Mouse (Mus musculus): ENCODE measurements around the gene Trappc4. TPM values are rescaled to one million over a fixed set of nuclear protein-coding genes. Genes with fewer than 3 reads are reported as not detected.
"Not testable (repeated sequence)": the region's sequence is repeated elsewhere in the genome, so short reads cannot be mapped to it uniquely, and the experiment has no call there.

Gene Trappc4
- polyA plus RNA-seq, 1 experiment from 2014 or later, result 122 TPM

DNA sequence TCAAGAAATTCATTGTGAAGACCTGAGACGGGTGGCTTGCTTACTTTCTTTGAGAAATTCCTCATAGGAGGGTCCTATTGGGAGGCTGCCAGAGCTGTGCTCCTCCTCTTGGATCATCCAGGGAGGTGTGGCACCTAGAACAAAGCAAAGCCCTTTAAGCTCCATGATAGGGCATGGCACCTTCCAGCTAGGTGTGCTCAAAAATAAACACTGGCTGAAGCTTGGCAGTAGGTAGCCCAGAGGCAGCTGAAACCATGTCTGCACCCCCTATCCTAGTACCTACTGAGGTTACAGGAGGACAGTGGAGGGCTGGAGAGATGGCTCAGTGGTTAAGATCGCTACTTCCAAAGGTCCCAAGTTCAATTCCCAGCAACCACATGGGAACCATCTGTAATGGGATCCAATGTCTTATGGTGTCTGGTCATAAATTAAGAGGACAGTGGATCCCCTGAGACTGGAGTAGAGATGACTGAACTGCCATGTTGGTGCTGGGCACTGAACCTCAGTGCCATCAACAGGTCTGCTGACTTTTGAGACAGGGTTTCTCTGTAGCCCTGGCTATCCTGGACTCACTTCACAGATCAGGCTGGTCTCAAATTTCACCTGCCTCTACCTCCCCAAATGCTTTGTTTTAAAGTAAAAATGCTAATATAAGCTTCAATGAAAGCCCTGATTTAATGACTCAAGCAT is 3.4 kb upstream of the Trappc4 start:
- Histone ChIP-seq H3K27ac (ENCODE audit: low read length) (no peak overlapping the region), H3K4me1 (ENCODE audit: control insufficient read depth, insufficient read depth, low read length) (peaks cover 7% of the 10 kb centered on the region; the same call in 1 of the 2 replicates), H3K4me3 (ENCODE audit: low read length) (no peak overlapping the region), H3K9me3 (ENCODE audit: control insufficient read depth, low read length) (no peaks in the 10 kb centered on the region), H3K27me3 (replicated peaks; ENCODE audit: control insufficient read depth, insufficient read depth, low read length) (no peaks in the 10 kb centered on the region), H3K36me3 (ENCODE audit: control insufficient read depth, insufficient read depth, low read length) (peaks cover 21% of the 10 kb centered on the region), H3K4me2 (ENCODE audit: low read depth, low read length) (no peak overlapping the region), H3K9ac (ENCODE audit: low read depth, low read length) (no peak overlapping the region)
- 81% methylated on average over 2 of the region's 2 CpGs for WGBS
- ATAC-seq, result no peak

DNA sequence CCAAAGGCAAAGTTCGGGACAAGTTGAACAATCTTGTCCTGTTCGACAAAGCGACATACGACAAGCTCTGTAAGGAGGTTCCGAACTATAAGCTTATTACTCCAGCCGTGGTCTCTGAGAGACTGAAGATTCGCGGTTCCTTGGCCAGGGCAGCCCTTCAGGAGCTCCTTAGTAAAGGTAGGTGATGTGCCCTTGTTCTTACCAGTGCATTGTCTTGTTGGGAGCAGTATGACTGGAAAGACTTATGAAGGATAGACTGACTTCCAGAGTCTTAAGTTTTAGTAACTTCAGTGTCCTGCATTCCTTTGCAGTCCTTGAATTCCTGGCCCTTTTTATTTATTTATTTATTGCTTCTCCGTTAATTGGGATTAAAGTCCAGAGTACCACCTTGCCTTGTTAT is 1.3 kb upstream of the Trappc4 start:
- peak overlapping the region; percentile 76 for H3K4me3 ChIP-seq (ENCODE audit: low read length)
- not testable (repeated sequence) for H3K27ac ChIP-seq (ENCODE audit: low read length); H3K4me1 ChIP-seq (ENCODE audit: control insufficient read depth, insufficient read depth, low read length); ATAC-seq; H3K27me3 ChIP-seq (replicated peaks; ENCODE audit: control insufficient read depth, insufficient read depth, low read length); H3K9me3 ChIP-seq (ENCODE audit: control insufficient read depth, low read length)
- peak overlapping the region; percentile 63 for H3K4me2 ChIP-seq (ENCODE audit: low read depth, low read length)
- WGBS, result 76% methylated on average over 9 of the region's 9 CpGs
- H3K36me3 ChIP-seq (ENCODE audit: control insufficient read depth, insufficient read depth, low read length), result peaks cover 25% of the 10 kb centered on the region
- H3K9ac ChIP-seq (ENCODE audit: low read depth, low read length), result peak overlapping the region; percentile 87

DNA sequence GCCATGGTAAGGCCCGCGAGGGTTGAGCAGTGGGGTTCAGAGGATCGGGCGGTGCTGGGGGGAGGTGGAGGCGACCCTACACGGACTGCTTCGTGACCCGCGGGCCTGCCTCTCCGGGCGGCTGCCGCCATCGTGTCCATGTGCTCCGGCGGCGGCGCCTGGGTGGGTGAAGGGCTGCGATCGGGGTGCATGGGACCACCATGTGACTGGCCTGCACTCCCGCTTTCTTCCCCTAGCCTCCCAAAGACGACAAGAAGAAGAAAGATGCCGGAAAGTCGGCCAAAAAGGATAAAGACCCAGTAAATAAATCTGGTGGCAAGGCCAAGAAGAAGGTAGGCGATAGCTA is 325 bp upstream of the Trappc4 start:
- Histone ChIP-seq H3K36me3 (ENCODE audit: control insufficient read depth, insufficient read depth, low read length) (peaks cover 18% of the 10 kb centered on the region), H3K27ac (ENCODE audit: low read length) (peak overlapping the region; percentile 96), H3K4me1 (ENCODE audit: control insufficient read depth, insufficient read depth, low read length) (peaks cover 9% of the 10 kb centered on the region; the same call in 1 of the 2 replicates), H3K4me2 (ENCODE audit: low read depth, low read length) (peak overlapping the region; percentile 63), H3K9ac (ENCODE audit: low read depth, low read length) (peak overlapping the region; percentile 87), H3K4me3 (ENCODE audit: low read length) (peak overlapping the region; percentile 76), H3K9me3 (ENCODE audit: control insufficient read depth, low read length) (no peaks in the 10 kb centered on the region), H3K27me3 (replicated peaks; ENCODE audit: control insufficient read depth, insufficient read depth, low read length) (no peaks in the 10 kb centered on the region)
- no peak for ATAC-seq
- 0% methylated on average over 24 of the region's 24 CpGs for WGBS

DNA sequence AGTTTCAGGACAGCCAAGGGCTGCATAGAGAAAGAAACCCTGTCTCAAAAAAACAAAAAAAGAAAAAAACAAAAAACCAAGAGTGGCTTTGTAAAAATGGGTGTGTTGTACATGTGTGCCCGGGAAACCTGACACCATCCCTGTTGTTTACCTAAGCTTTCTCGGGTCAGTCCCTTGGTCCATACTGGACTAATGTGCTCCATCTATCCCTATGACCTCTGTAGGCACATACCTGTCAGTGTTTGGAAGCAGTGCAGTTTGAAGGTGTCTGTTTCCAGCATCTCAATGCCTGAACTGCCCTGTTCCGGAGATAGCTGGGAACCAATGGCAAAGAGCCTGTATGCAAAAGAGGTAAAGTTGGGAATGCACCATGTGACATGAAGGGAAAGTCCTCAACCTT is 2.4 kb downstream of the Trappc4 start:
- Histone ChIP-seq H3K36me3 (ENCODE audit: control insufficient read depth, insufficient read depth, low read length) (peaks cover 4% of the 10 kb centered on the region; the same call in 1 of the 2 replicates), H3K9me3 (ENCODE audit: control insufficient read depth, low read length) (no peaks in the 10 kb centered on the region), H3K27me3 (replicated peaks; ENCODE audit: control insufficient read depth, insufficient read depth, low read length) (no peaks in the 10 kb centered on the region), H3K27ac (ENCODE audit: low read length) (no peak overlapping the region), H3K4me2 (ENCODE audit: low read depth, low read length) (no peak overlapping the region), H3K4me1 (ENCODE audit: control insufficient read depth, insufficient read depth, low read length) (peaks cover 13% of the 10 kb centered on the region; the same call in 1 of the 2 replicates), H3K4me3 (ENCODE audit: low read length) (no peak overlapping the region), H3K9ac (ENCODE audit: low read depth, low read length) (no peak overlapping the region)
- no peak for ATAC-seq
- WGBS, result 60% methylated on average over 3 of the region's 3 CpGs

DNA sequence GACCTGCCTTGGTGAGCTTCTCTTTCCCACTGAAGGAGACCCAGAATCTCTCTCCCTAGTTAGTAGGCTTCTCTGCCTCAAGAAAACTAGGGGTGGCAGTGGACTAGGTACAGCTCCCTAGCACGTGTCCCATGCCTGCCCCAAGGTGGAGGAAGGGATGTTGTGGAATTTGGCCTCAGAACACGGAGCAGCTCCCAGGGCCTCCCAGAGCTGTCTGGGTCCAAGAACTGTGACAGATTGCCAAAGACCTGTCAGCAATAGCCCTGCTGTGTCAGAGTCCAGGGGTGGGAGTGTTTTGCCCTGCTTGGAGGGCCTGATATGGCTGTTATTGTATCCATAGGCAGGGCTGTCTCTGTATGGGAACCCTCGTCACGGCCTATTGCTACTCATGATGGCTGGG is 6.3 kb downstream of the Trappc4 start:
- 0 out of 2 replicates have a peak overlapping the region, but pooled peaks have one; percentile 7 for H3K9ac ChIP-seq (ENCODE audit: low read depth, low read length)
- no peak overlapping the region for H3K4me2 ChIP-seq (ENCODE audit: low read depth, low read length)
- WGBS, result 63% methylated on average over 4 of the region's 4 CpGs
- no peak overlapping the region for H3K4me3 ChIP-seq (ENCODE audit: low read length)
- ATAC-seq, result peak; percentile 4; the same call in 1 of the 2 replicates
- no peaks in the 10 kb centered on the region for H3K27me3 ChIP-seq (replicated peaks; ENCODE audit: control insufficient read depth, insufficient read depth, low read length)
- peak overlapping the region; percentile 81 for H3K27ac ChIP-seq (ENCODE audit: low read length)
- H3K4me1 ChIP-seq (ENCODE audit: control insufficient read depth, insufficient read depth, low read length), result peaks cover 17% of the 10 kb centered on the region
- peaks cover 4% of the 10 kb centered on the region; the same call in 1 of the 2 replicates for H3K36me3 ChIP-seq (ENCODE audit: control insufficient read depth, insufficient read depth, low read length)
- no peaks in the 10 kb centered on the region for H3K9me3 ChIP-seq (ENCODE audit: control insufficient read depth, low read length)

DNA sequence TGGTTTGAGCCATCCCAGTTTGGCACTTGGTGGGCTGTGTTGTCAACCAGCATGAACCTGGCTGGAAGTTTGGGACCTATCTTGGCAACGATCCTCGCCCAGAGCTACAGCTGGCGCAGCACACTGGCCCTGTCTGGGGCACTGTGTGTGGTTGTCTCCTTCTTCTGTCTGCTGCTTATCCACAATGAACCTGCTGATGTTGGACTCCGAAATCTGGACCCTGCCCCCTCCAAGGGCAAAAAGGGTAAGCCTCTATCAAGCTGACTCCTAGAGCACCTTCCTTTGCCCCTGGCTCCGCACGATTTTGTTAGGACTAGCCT is 7.6 kb downstream of the Trappc4 start:
- WGBS, result 89% methylated on average over 6 of the region's 6 CpGs
- peak overlapping the region; percentile 85; the same call in 1 of the 2 replicates for H3K4me3 ChIP-seq (ENCODE audit: low read length)
- no peak for ATAC-seq
- H3K36me3 ChIP-seq (ENCODE audit: control insufficient read depth, insufficient read depth, low read length), result peaks cover 4% of the 10 kb centered on the region; the same call in 1 of the 2 replicates
- no peak overlapping the region for H3K27ac ChIP-seq (ENCODE audit: low read length)
- peak overlapping the region; percentile 89; the same call in 1 of the 2 replicates for H3K9ac ChIP-seq (ENCODE audit: low read depth, low read length)
- peak overlapping the region; percentile 84; the same call in 1 of the 2 replicates for H3K4me2 ChIP-seq (ENCODE audit: low read depth, low read length)
- peaks cover 15% of the 10 kb centered on the region for H3K4me1 ChIP-seq (ENCODE audit: control insufficient read depth, insufficient read depth, low read length)
- no peaks in the 10 kb centered on the region for H3K27me3 ChIP-seq (replicated peaks; ENCODE audit: control insufficient read depth, insufficient read depth, low read length)
- H3K9me3 ChIP-seq (ENCODE audit: control insufficient read depth, low read length), result no peaks in the 10 kb centered on the region

DNA sequence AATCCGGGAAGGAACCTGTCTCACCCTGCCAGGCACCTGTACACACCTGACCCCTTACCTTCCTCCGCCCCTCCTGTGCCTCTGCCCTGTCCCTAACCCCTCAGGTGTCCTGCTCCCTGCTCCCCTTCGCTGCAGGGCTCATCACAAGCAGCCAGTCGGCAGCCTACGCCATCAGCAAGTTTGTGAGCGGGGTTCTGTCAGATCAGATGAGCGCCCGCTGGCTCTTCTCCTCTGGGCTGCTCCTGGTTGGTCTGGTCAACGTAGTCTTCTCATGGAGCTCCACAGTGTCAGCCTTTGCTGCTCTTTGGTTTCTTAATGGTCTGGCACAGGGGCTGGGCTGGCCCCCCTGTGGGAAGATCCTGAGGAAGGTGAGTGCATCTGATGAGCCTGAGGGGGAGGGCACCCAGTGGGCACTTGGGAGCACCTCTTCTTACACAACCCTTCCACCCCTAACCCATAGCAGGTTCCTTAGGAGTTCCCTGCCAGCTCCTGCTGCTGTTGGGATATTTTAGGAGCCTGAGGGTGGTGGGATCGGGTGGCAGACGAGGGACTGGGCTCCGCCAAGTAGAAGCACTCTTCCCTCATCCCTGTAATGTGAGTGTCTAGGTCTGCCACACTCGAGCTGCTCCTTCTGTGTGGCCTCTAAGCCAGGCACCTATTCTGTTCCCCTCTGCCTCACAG is 8.1 kb downstream of the Trappc4 start:
- Histone ChIP-seq H3K36me3 (ENCODE audit: control insufficient read depth, insufficient read depth, low read length) (peaks cover 4% of the 10 kb centered on the region; the same call in 1 of the 2 replicates), H3K27ac (ENCODE audit: low read length) (no peak overlapping the region), H3K4me3 (ENCODE audit: low read length) (peak overlapping the region; percentile 85), H3K9ac (ENCODE audit: low read depth, low read length) (peak overlapping the region; percentile 89), H3K27me3 (replicated peaks; ENCODE audit: control insufficient read depth, insufficient read depth, low read length) (no peaks in the 10 kb centered on the region), H3K4me1 (ENCODE audit: control insufficient read depth, insufficient read depth, low read length) (peaks cover 13% of the 10 kb centered on the region), H3K9me3 (ENCODE audit: control insufficient read depth, low read length) (no peaks in the 10 kb centered on the region), H3K4me2 (ENCODE audit: low read depth, low read length) (peak overlapping the region; percentile 84)
- 79% methylated on average over 13 of the region's 13 CpGs for WGBS
- ATAC-seq, result no peak

DNA sequence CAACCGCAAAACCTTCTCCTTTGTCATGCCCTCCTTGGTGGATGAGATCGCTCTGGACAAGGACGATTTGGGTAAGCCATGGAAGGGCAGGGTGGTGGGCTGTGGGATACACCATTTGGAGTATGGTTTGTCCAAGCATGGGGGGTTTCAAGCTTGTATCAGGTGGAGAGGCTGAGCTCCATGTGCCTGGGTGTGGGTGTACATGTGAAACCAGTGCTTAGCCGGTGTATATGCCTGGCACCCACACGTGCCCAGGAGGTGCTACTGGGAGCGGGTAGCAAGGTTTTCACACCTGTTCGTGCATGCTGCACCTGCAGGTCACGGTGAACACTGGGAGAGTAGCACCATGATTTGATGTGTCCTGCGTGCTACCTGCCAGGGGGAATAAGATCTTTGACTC is 8.8 kb downstream of the Trappc4 start:
- Histone ChIP-seq H3K27ac (ENCODE audit: low read length) (peak overlapping the region; percentile 90), H3K4me1 (ENCODE audit: control insufficient read depth, insufficient read depth, low read length) (peaks cover 13% of the 10 kb centered on the region), H3K4me3 (ENCODE audit: low read length) (peak overlapping the region; percentile 85), H3K4me2 (ENCODE audit: low read depth, low read length) (peak overlapping the region; percentile 84), H3K9me3 (ENCODE audit: control insufficient read depth, low read length) (no peaks in the 10 kb centered on the region), H3K27me3 (replicated peaks; ENCODE audit: control insufficient read depth, insufficient read depth, low read length) (no peaks in the 10 kb centered on the region), H3K9ac (ENCODE audit: low read depth, low read length) (peak overlapping the region; percentile 89), H3K36me3 (ENCODE audit: control insufficient read depth, insufficient read depth, low read length) (no peaks in the 10 kb centered on the region)
- WGBS, result 63% methylated on average over 9 of the region's 9 CpGs
- ATAC-seq, result no peak

DNA sequence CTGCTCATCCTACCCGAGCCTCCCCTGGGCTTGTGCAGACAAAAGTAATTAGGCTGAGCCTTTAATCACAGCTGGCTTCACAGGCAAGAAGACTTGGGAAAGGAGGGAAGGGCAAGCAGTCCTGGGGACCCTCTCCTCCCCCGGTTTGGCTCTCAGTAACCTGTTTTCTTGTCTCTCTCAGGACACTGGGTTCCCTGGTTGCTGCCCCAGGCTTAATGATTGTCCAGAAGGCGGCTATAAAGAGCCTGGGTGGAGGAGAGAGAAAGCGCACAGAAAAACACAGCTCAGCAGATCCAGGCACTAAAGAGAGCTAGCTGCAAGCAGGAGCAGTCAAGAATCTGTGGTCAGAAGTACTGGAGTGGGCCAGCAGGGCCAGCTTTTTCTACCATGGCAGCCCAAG is 9.3 kb downstream of the Trappc4 start:
- peak; percentile 11; the same call in 1 of the 2 replicates for ATAC-seq
- WGBS, result 27% methylated on average over 4 of the region's 4 CpGs
- Histone ChIP-seq H3K4me3 (ENCODE audit: low read length) (peak overlapping the region; percentile 85), H3K27ac (ENCODE audit: low read length) (peak overlapping the region; percentile 90), H3K36me3 (ENCODE audit: control insufficient read depth, insufficient read depth, low read length) (no peaks in the 10 kb centered on the region), H3K9me3 (ENCODE audit: control insufficient read depth, low read length) (no peaks in the 10 kb centered on the region), H3K9ac (ENCODE audit: low read depth, low read length) (peak overlapping the region; percentile 89), H3K4me1 (ENCODE audit: control insufficient read depth, insufficient read depth, low read length) (peaks cover 13% of the 10 kb centered on the region), H3K27me3 (replicated peaks; ENCODE audit: control insufficient read depth, insufficient read depth, low read length) (no peaks in the 10 kb centered on the region), H3K4me2 (ENCODE audit: low read depth, low read length) (peak overlapping the region; percentile 84)

All from intestine, embryonic 16.5 days (tissue).